In the genomic region with DNA sequence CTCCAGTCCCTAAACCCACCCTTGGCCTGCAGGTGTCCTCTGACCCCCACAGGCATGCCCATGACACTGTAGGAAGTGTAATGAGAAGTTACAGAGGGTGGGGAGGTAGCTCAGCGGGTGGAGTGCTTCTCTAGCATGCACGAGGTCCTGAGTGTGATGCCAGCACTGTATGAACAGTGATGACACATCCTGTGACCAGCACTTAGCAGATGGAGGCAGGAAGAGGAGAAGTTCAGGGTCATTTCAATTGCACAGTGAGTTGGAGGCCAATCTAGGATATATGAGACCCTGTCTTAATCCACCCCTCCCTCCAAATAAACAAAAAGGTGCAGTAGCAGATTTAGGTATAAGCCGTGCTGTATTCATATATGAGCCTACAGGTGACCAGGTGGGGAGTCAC, we compare ENCODE assay signal across 23 mouse cellular contexts. TPM values are rescaled to one million over a fixed set of nuclear protein-coding genes. Genes with fewer than 3 reads are reported as not detected.
A peak's percentile ranks its signal among the peaks of the same experiment; 100 is the strongest.
DNase-seq lines count a peak whose midpoint lies in the region; ATAC-seq and TF ChIP-seq lines count a peak whose summit lies in the region.
"Had no signal": no experiment of that assay in that cellular context is flagged by ENCODE, and none has a peak within 500 bp of the region (broad histone marks: within the 10 kb centered on the region; RNA-seq: fewer than 3 reads in every experiment).

No protein-coding gene starts in this region.

- WGBS in intestine, embryonic 14.5 days: 69% methylated on average over 3 of the region's 3 CpGs
- 59% methylated on average over 3 of the region's 3 CpGs for WGBS in intestine, postnatal 0 days

- H3K4me1 ChIP-seq in intestine, embryonic 14.5 days (replicated peaks; ENCODE audit: control insufficient read depth, insufficient read depth, low read length): no peaks in the 10 kb centered on the region
- no peaks in the 10 kb centered on the region for H3K4me1 ChIP-seq in intestine, postnatal 0 days (replicated peaks; ENCODE audit: control insufficient read depth, insufficient read depth, low read length)
- H3K4me1 ChIP-seq: embryonic facial prominence, embryonic 15.5 days; heart, embryonic 10.5 days; hindbrain, embryonic 13.5 days; intestine, embryonic 15.5 days had no signal

- H3ac ChIP-seq in myocyte (ENCODE audit: control insufficient read depth, insufficient read length): no peak overlapping the region

- H3K4me2 ChIP-seq in intestine, embryonic 14.5 days (ENCODE audit: low read length): no peak overlapping the region
- H3K4me2 ChIP-seq in intestine, postnatal 0 days (replicated peaks; ENCODE audit: low read depth): no peak overlapping the region
- H3K4me2 ChIP-seq in myocyte (ENCODE audit: low read depth): no peak overlapping the region
- H3K4me2 ChIP-seq: embryonic facial prominence, embryonic 15.5 days; hindbrain, embryonic 13.5 days; intestine, embryonic 15.5 days had no signal

- H3K79me2 ChIP-seq in myocyte (ENCODE audit: control insufficient read depth, insufficient read depth): no peaks in the 10 kb centered on the region

- H3K4me3 ChIP-seq in intestine, embryonic 14.5 days (ENCODE audit: low read depth, low read length): no peak overlapping the region
- H3K4me3 ChIP-seq in intestine, postnatal 0 days (ENCODE audit: low read depth, low read length): no peak overlapping the region
- H3K4me3 ChIP-seq in myocyte: peak overlapping the region; percentile 9
- H3K4me3 ChIP-seq: embryonic facial prominence, embryonic 15.5 days; erythroblast, embryonic 14.5 days; forebrain, embryonic 10.5 days; heart, embryonic 10.5 days; hindbrain, embryonic 13.5 days; intestine, embryonic 15.5 days had no signal

- ATAC-seq in intestine, embryonic 14.5 days (replicated peaks; ENCODE audit: low FRiP score, low TSS enrichment, low read depth): 0 out of 2 replicates have a peak, but pooled peaks have one; percentile 19
- ATAC-seq in intestine, postnatal 0 days: no peak
- ATAC-seq: forebrain, embryonic 14.5 days; hindbrain, postnatal 0 days; intestine, embryonic 15.5 days; Patski had no signal

- TF ChIP-seq CTCF in intestine, postnatal 0 days (IDR thresholded peaks at IDR 0.05; ENCODE audit: low read depth): no peak

- no peak overlapping the region for H3K9ac ChIP-seq in intestine, embryonic 14.5 days (ENCODE audit: low read length)
- no peak overlapping the region for H3K9ac ChIP-seq in intestine, postnatal 0 days (ENCODE audit: low read depth, low read length)
- H3K9ac ChIP-seq: embryonic facial prominence, embryonic 15.5 days; hindbrain, embryonic 13.5 days; intestine, embryonic 15.5 days had no signal

- H3K27ac ChIP-seq in intestine, embryonic 14.5 days (ENCODE audit: low read depth): no peak overlapping the region
- H3K27ac ChIP-seq in intestine, postnatal 0 days (ENCODE audit: low read depth, low read length): no peak overlapping the region
- H3K27ac ChIP-seq: embryonic facial prominence, embryonic 15.5 days; forebrain, embryonic 10.5 days; heart, embryonic 10.5 days; hindbrain, embryonic 13.5 days; hindbrain, postnatal 0 days; intestine, embryonic 15.5 days had no signal

- DNase-seq in adrenal gland, adult (ENCODE audit: inconsistent age in 2 of 2, low spot score in 1 of 2): peak; percentile 66 to 74
- DNase-seq in adrenal gland, postnatal 4 days (ENCODE audit: low spot score in 2 of 2): no peak
- no peak for DNase-seq in intestine, embryonic 14.5 days (ENCODE audit: low spot score)
- DNase-seq in adrenal gland, postnatal 14 days: peak; percentile 21
- no peak for DNase-seq in right cerebral cortex, postnatal 10 days (ENCODE audit: low spot score in 2 of 2)
- no peak for DNase-seq in T-cell, adult 2 months (ENCODE audit: low spot score)
- DNase-seq: cerebellum, adult 8-10 months; cerebellum, postnatal 14 days; embryo, embryonic 11 days; gastrocnemius, postnatal 36 days; heart, adult 18-20 months; heart, postnatal 10 days had no signal

- H3K9me3 ChIP-seq in intestine, embryonic 14.5 days (ENCODE audit: control insufficient read depth, low read length): no peaks in the 10 kb centered on the region
- no peaks in the 10 kb centered on the region for H3K9me3 ChIP-seq in intestine, postnatal 0 days (ENCODE audit: control insufficient read depth)
- H3K9me3 ChIP-seq: embryonic facial prominence, embryonic 15.5 days; forebrain, embryonic 10.5 days; heart, embryonic 10.5 days; hindbrain, embryonic 13.5 days; intestine, embryonic 15.5 days had no signal

- no peaks in the 10 kb centered on the region for H3K27me3 ChIP-seq in intestine, embryonic 14.5 days (replicated peaks; ENCODE audit: control insufficient read depth, insufficient read depth, low read length)
- H3K27me3 ChIP-seq in intestine, postnatal 0 days (replicated peaks; ENCODE audit: control insufficient read depth, insufficient read depth, low read length): no peaks in the 10 kb centered on the region
- H3K27me3 ChIP-seq in myocyte (ENCODE audit: control insufficient read depth, insufficient read depth, insufficient read length): no peaks in the 10 kb centered on the region
- H3K27me3 ChIP-seq: embryonic facial prominence, embryonic 15.5 days; hindbrain, embryonic 13.5 days; intestine, embryonic 15.5 days; Patski had no signal

- H3K36me3 ChIP-seq in intestine, embryonic 14.5 days (ENCODE audit: control insufficient read depth, insufficient read depth, low read length): peaks cover 8% of the 10 kb centered on the region; the same call in 1 of the 2 replicates
- peaks cover 23% of the 10 kb centered on the region; the same call in 1 of the 2 replicates for H3K36me3 ChIP-seq in intestine, postnatal 0 days (ENCODE audit: control insufficient read depth, insufficient read depth)
- H3K36me3 ChIP-seq in myocyte (ENCODE audit: control insufficient read depth, insufficient read depth): no peaks in the 10 kb centered on the region
- H3K36me3 ChIP-seq: forebrain, embryonic 10.5 days; heart, embryonic 10.5 days had no signal

- no peak for TF ChIP-seq POLR2A in myocyte (IDR thresholded peaks at IDR 0.05; ENCODE audit: insufficient read length, low read depth)

TF ChIP-seq in myocyte, 11 proteins besides CTCF, POLR2A, EP300 and RAD21:
- TF ChIP-seq REST (IDR thresholded peaks at IDR 0.05; ENCODE audit: insufficient read depth, insufficient read length) (no peak), MAX (IDR thresholded peaks at IDR 0.05; ENCODE audit: low read depth) (no peak), USF1 (IDR thresholded peaks at IDR 0.05; ENCODE audit: low read depth) (no peak), E2F4 (IDR thresholded peaks at IDR 0.05; ENCODE audit: insufficient read depth) (no peak), POLR2AphosphoS2 (IDR thresholded peaks at IDR 0.05; ENCODE audit: insufficient read length, low read depth) (no peak), TCF12 (IDR thresholded peaks at IDR 0.05; ENCODE audit: insufficient read depth, poor library complexity, severe bottlenecking) (no peak), MYOD1 (IDR thresholded peaks at IDR 0.05; ENCODE audit: control insufficient read depth in 1 of 3, insufficient read length in 2 of 3, low read depth in 2 of 3) (no peak), TCF3 (IDR thresholded peaks at IDR 0.05; ENCODE audit: insufficient read length, low read depth) (no peak), SRF (IDR thresholded peaks at IDR 0.05; ENCODE audit: control insufficient read depth, insufficient read length, low read depth) (no peak), CEBPB (IDR thresholded peaks at IDR 0.05; ENCODE audit: insufficient read depth, poor library complexity, severe bottlenecking) (no peak), MYOG (IDR thresholded peaks at IDR 0.05; ENCODE audit: control insufficient read depth in 1 of 3, insufficient read depth in 1 of 3, insufficient read length in 2 of 3, low read depth in 2 of 3) (no peak)
TF ChIP-seq in myocyte: peak in this region for 0.

RNA-seq across cellular contexts. Expression of gene Crebl2, which starts 20.0 kb away (rescaled TPM):
- 10 to 100 TPM; 15.5 to 19.8 TPM for total RNA-seq in adrenal gland, postnatal 4 days (2021)
- 2.3 and 2.4 TPM in 2 replicates for polyA plus RNA-seq in intestine, embryonic 14.5 days (2014; fragmentation: Nextera tagmentation; extraction: Ambion mirVana)
- polyA plus RNA-seq in intestine, postnatal 0 days (2015; fragmentation: Nextera tagmentation; extraction: Ambion mirVana): 4.6 and 4.9 TPM in 2 replicates
- 17.2 and 21.1 TPM in 2 replicates for total RNA-seq in adrenal gland, postnatal 14 days (2021)
- polyA plus RNA-seq in myocyte (2012; fragmentation: generic; extraction: Trizol): 1.5 TPM

RNA-seq across cellular contexts. Expression of gene Gpr19, which starts 48.4 kb away (rescaled TPM):
- 10 to 100 TPM; 13.6 to 16.4 TPM for total RNA-seq in adrenal gland, postnatal 4 days (2021)
- 10.7 and 11.1 TPM in 2 replicates for polyA plus RNA-seq in intestine, embryonic 14.5 days (2014; fragmentation: Nextera tagmentation; extraction: Ambion mirVana)
- polyA plus RNA-seq in intestine, postnatal 0 days (2015; fragmentation: Nextera tagmentation; extraction: Ambion mirVana): 6.5 and 7.3 TPM in 2 replicates
- total RNA-seq in adrenal gland, postnatal 14 days (2021): 10.0 and 11.8 TPM in 2 replicates
- polyA plus RNA-seq in myocyte (2012; fragmentation: generic; extraction: Trizol): 2.2 TPM

RNA-seq across cellular contexts. Expression of gene Dusp16, which starts 57.6 kb away (rescaled TPM):
- total RNA-seq in adrenal gland, postnatal 4 days (2021): 10 to 100 TPM; 23.9 to 25.5 TPM
- 20.0 and 23.4 TPM in 2 replicates for polyA plus RNA-seq in intestine, embryonic 14.5 days (2014; fragmentation: Nextera tagmentation; extraction: Ambion mirVana)
- 6.7 and 8.4 TPM in 2 replicates for polyA plus RNA-seq in intestine, postnatal 0 days (2015; fragmentation: Nextera tagmentation; extraction: Ambion mirVana)
- 17.9 and 22.8 TPM in 2 replicates for total RNA-seq in adrenal gland, postnatal 14 days (2021)
- 4.8 TPM for polyA plus RNA-seq in myocyte (2012; fragmentation: generic; extraction: Trizol)

Comparison
In these comparisons a context has a peak if more than half of its experiments do, and no peak if none do; other contexts are left out.
1. DNase-seq: peak in adrenal gland, adult (2 of 2) and adrenal gland, postnatal 14 days (single experiment); none in adrenal gland, postnatal 4 days (0 of 2), intestine, embryonic 14.5 days (single experiment), right cerebral cortex, postnatal 10 days (0 of 2) and T-cell, adult 2 months (single experiment).